Mouse (Mus musculus) kidney, adult 11 months (tissue): Measurements from ENCODE around the gene Tm7sf2.

ENCODE experiments used
- DNase-seq: peaks from one replicate; pipeline ENCODE4 v3.0.0; 2022

Gene Tm7sf2

GRCm38 (mm10) chr19:6067724-6068415 is at the start of gene Tm7sf2:
Gene Tm7sf2, minus strand, starts transcription at chr19:6068373.
- DNase-seq = peak; percentile 93

- DNase-seq = no peak
Observed at GRCm38 (mm10) chr19:6117346-6117985, 49.3 kb upstream of the Tm7sf2 start.

- peak; percentile 61 for DNase-seq
Observed at GRCm38 (mm10) chr19:6116113-6116850, 48.1 kb upstream of the Tm7sf2 start.

- DNase-seq = peak; percentile 24
Observed at GRCm38 (mm10) chr19:6113116-6113515, 44.9 kb upstream of the Tm7sf2 start.

- DNase-seq = no peak
Observed at GRCm38 (mm10) chr19:6105586-6105985, 37.4 kb upstream of the Tm7sf2 start, which contains the start of gene Naaladl1. Gene Naaladl1, plus strand, starts transcription at chr19:6105782.

GRCm38 (mm10) chr19:6104476-6104875 is 36.3 kb upstream of the Tm7sf2 start:
- no peak for DNase-seq

GRCm38 (mm10) chr19:6102169-6102853 is 34.1 kb upstream of the Tm7sf2 start:
- DNase-seq = no peak

GRCm38 (mm10) chr19:6101186-6101585 is 33.0 kb upstream of the Tm7sf2 start:
- DNase-seq = no peak

- DNase-seq = no peak
Observed at GRCm38 (mm10) chr19:6097847-6098246, 29.7 kb upstream of the Tm7sf2 start.

- no peak for DNase-seq
Observed at GRCm38 (mm10) chr19:6094119-6094518, 25.9 kb upstream of the Tm7sf2 start, which contains the start of gene AC131692.1. Gene AC131692.1, plus strand, starts transcription at chr19:6094419.

GRCm38 (mm10) chr19:6088841-6089240 is 20.7 kb upstream of the Tm7sf2 start:
- DNase-seq = no peak

GRCm38 (mm10) chr19:6085417-6085879 is 17.3 kb upstream of the Tm7sf2 start:
- DNase-seq = peak; percentile 59

GRCm38 (mm10) chr19:6084478-6085248 is 16.5 kb upstream of the Tm7sf2 start, which contains the start of the genes Zfpl1 and Cdca5:
Gene Zfpl1, minus strand, starts transcription at chr19:6084956.
Gene Cdca5, plus strand, starts transcription at chr19:6084983.
- DNase-seq = peak; percentile 97

GRCm38 (mm10) chr19:6082156-6082555 is 14.0 kb upstream of the Tm7sf2 start, which contains the start of gene Gm28374:
Gene Gm28374, minus strand, starts transcription at chr19:6082256.
- DNase-seq = no peak

GRCm38 (mm10) chr19:6079983-6080480 is 11.9 kb upstream of the Tm7sf2 start, which contains the start of gene Tmem262:
Gene Tmem262, plus strand, starts transcription at chr19:6080033.
- DNase-seq = no peak

GRCm38 (mm10) chr19:6076564-6077393 is 8.6 kb upstream of the Tm7sf2 start, which contains the start of gene Vps51:
Gene Vps51, minus strand, starts transcription at chr19:6077231.
- DNase-seq = peak; percentile 86

GRCm38 (mm10) chr19:6073889-6074288 is 5.7 kb upstream of the Tm7sf2 start:
- no peak for DNase-seq

GRCm38 (mm10) chr19:6071261-6071660 is 3.1 kb upstream of the Tm7sf2 start:
- DNase-seq = no peak

GRCm38 (mm10) chr19:6070571-6071250 is 2.5 kb upstream of the Tm7sf2 start:
- DNase-seq = no peak

GRCm38 (mm10) chr19:6069851-6070250 is 1.7 kb upstream of the Tm7sf2 start:
- DNase-seq = no peak
